Comparison of ENCODE assay signal across 15 mouse cellular contexts in the genomic region with DNA sequence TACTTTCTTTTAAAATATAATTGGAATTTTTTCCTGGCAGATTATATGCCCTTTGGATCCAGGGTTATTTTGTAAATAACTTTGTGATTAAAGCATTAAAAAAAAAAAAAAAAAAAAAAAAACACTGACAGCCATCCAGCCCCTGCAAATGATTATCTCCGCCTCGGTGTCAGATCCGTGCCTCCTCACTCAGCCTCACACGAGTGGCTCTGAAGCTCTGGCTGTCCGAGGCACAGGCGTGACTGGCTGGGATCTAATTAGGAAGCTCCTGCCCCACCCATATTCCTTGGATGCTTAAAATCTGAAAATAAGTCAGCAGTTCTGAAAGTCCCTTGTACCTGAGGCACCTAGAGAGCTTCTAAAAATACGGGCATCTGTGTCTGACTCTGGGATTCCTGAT.
A peak's percentile ranks its signal among the peaks of the same experiment; 100 is the strongest.
DNase-seq lines count a peak whose midpoint lies in the region; ATAC-seq and TF ChIP-seq lines count a peak whose summit lies in the region.
"Had no signal": no experiment of that assay in that cellular context is flagged by ENCODE, and none has a peak within 500 bp of the region (broad histone marks: within the 10 kb centered on the region; RNA-seq: fewer than 3 reads in every experiment).

No protein-coding gene starts in this region.

- no peak for TF ChIP-seq CTCF in liver, postnatal 0 days (IDR thresholded peaks at IDR 0.05; ENCODE audit: low read depth)

- ATAC-seq in hindbrain, embryonic 12.5 days (ENCODE audit: low FRiP score) = no peak
- ATAC-seq in midbrain, embryonic 13.5 days = no peak
- ATAC-seq in embryonic facial prominence, embryonic 15.5 days (ENCODE audit: insufficient number of reproducible peaks, low FRiP score, low TSS enrichment, low read depth) = no peak
- no peak for ATAC-seq in liver, postnatal 0 days

- no peak overlapping the region for H3K4me2 ChIP-seq in hindbrain, embryonic 12.5 days (replicated peaks)
- H3K4me2 ChIP-seq in midbrain, embryonic 13.5 days (replicated peaks) = no peak overlapping the region
- H3K4me2 ChIP-seq in embryonic facial prominence, embryonic 15.5 days (replicated peaks) = no peak overlapping the region
- no peak overlapping the region for H3K4me2 ChIP-seq in liver, postnatal 0 days (ENCODE audit: low read depth, low read length)
- H3K4me2 ChIP-seq: heart, embryonic 15.5 days had no signal

- WGBS in hindbrain, embryonic 10.5 days = 55% methylated on average over 7 of the region's 7 CpGs
- WGBS in hindbrain, embryonic 12.5 days = 47% methylated on average over 7 of the region's 7 CpGs
- 61% methylated on average over 7 of the region's 7 CpGs for WGBS in midbrain, embryonic 13.5 days
- WGBS in midbrain, embryonic 10.5 days = 70% methylated on average over 7 of the region's 7 CpGs
- WGBS in embryonic facial prominence, embryonic 15.5 days = 21% methylated on average over 7 of the region's 7 CpGs
- WGBS in liver, postnatal 0 days (ENCODE audit: insufficient replicate concordance) = 82% methylated on average over 7 of the region's 7 CpGs

- peak overlapping the region; percentile 74; the same call in 1 of the 2 replicates for H3K27ac ChIP-seq in hindbrain, embryonic 10.5 days
- no peak overlapping the region; the same call in 1 of the 2 replicates for H3K27ac ChIP-seq in hindbrain, embryonic 12.5 days
- H3K27ac ChIP-seq in midbrain, embryonic 13.5 days = peak overlapping the region; percentile 12; the same call in 1 of the 2 replicates
- no peak overlapping the region for H3K27ac ChIP-seq in midbrain, embryonic 10.5 days (replicated peaks)
- H3K27ac ChIP-seq in embryonic facial prominence, embryonic 15.5 days (replicated peaks) = peak overlapping the region; percentile 82
- no peak overlapping the region for H3K27ac ChIP-seq in liver, postnatal 0 days (ENCODE audit: low read depth)
- H3K27ac ChIP-seq: heart, embryonic 15.5 days had no signal

- peaks cover 44% of the 10 kb centered on the region for H3K4me1 ChIP-seq in hindbrain, embryonic 10.5 days (replicated peaks)
- peaks cover 57% of the 10 kb centered on the region for H3K4me1 ChIP-seq in hindbrain, embryonic 12.5 days
- peaks cover 70% of the 10 kb centered on the region for H3K4me1 ChIP-seq in midbrain, embryonic 13.5 days (replicated peaks)
- peaks cover 56% of the 10 kb centered on the region for H3K4me1 ChIP-seq in midbrain, embryonic 10.5 days
- H3K4me1 ChIP-seq in embryonic facial prominence, embryonic 15.5 days = peaks cover 60% of the 10 kb centered on the region
- H3K4me1 ChIP-seq in liver, postnatal 0 days (ENCODE audit: insufficient read depth) = no peaks in the 10 kb centered on the region

- no peak overlapping the region for H3K4me3 ChIP-seq in hindbrain, embryonic 10.5 days
- no peak overlapping the region for H3K4me3 ChIP-seq in hindbrain, embryonic 12.5 days
- no peak overlapping the region for H3K4me3 ChIP-seq in midbrain, embryonic 13.5 days (replicated peaks)
- no peak overlapping the region for H3K4me3 ChIP-seq in midbrain, embryonic 10.5 days
- no peak overlapping the region for H3K4me3 ChIP-seq in embryonic facial prominence, embryonic 15.5 days (replicated peaks)
- H3K4me3 ChIP-seq in liver, postnatal 0 days (ENCODE audit: low read depth, low read length) = no peak overlapping the region
- H3K4me3 ChIP-seq: heart, embryonic 15.5 days had no signal

- H3K27me3 ChIP-seq in hindbrain, embryonic 10.5 days (ENCODE audit: insufficient read depth, poor library complexity, severe bottlenecking) = no peaks in the 10 kb centered on the region
- no peaks in the 10 kb centered on the region for H3K27me3 ChIP-seq in hindbrain, embryonic 12.5 days
- no peaks in the 10 kb centered on the region for H3K27me3 ChIP-seq in midbrain, embryonic 13.5 days
- peaks cover 4% of the 10 kb centered on the region; the same call in 1 of the 2 replicates for H3K27me3 ChIP-seq in midbrain, embryonic 10.5 days (ENCODE audit: low read depth, poor library complexity, severe bottlenecking)
- no peaks in the 10 kb centered on the region for H3K27me3 ChIP-seq in embryonic facial prominence, embryonic 15.5 days
- no peaks in the 10 kb centered on the region for H3K27me3 ChIP-seq in liver, postnatal 0 days (ENCODE audit: insufficient read depth, low read length)
- H3K27me3 ChIP-seq: heart, embryonic 15.5 days had no signal

- no peak for DNase-seq in hindbrain, embryonic 10.5 days (ENCODE audit: low spot score)
- DNase-seq in midbrain, embryonic 10.5 days (ENCODE audit: low spot score) = no peak
- DNase-seq in frontal cortex, postnatal 25 days (ENCODE audit: low spot score in 2 of 2) = no peak
- no peak for DNase-seq in liver, postnatal 0 days
- DNase-seq: adrenal gland, postnatal 10 days; cerebellum, adult 2 months; heart, adult 18-20 months; kidney, adult 18-20 months; kidney, postnatal 25 days; retina, postnatal 1 day; thymus, postnatal 25 days had no signal

- H3K9me3 ChIP-seq in hindbrain, embryonic 10.5 days = no peaks in the 10 kb centered on the region
- H3K9me3 ChIP-seq in hindbrain, embryonic 12.5 days (replicated peaks) = no peaks in the 10 kb centered on the region
- H3K9me3 ChIP-seq in midbrain, embryonic 13.5 days = no peaks in the 10 kb centered on the region
- H3K9me3 ChIP-seq in midbrain, embryonic 10.5 days (replicated peaks) = no peaks in the 10 kb centered on the region
- no peaks in the 10 kb centered on the region for H3K9me3 ChIP-seq in embryonic facial prominence, embryonic 15.5 days (replicated peaks)
- H3K9me3 ChIP-seq in liver, postnatal 0 days (ENCODE audit: low read length) = no peaks in the 10 kb centered on the region
- H3K9me3 ChIP-seq: heart, embryonic 15.5 days had no signal

- H3K36me3 ChIP-seq in hindbrain, embryonic 10.5 days = peaks cover 65% of the 10 kb centered on the region
- 0 out of 2 replicates have a peak, but pooled peaks cover 10% of the 10 kb centered on the region for H3K36me3 ChIP-seq in hindbrain, embryonic 12.5 days
- peaks cover 37% of the 10 kb centered on the region for H3K36me3 ChIP-seq in midbrain, embryonic 13.5 days
- peaks cover 36% of the 10 kb centered on the region for H3K36me3 ChIP-seq in midbrain, embryonic 10.5 days
- no peaks in the 10 kb centered on the region; the same call in 1 of the 2 replicates for H3K36me3 ChIP-seq in embryonic facial prominence, embryonic 15.5 days
- peaks cover 8% of the 10 kb centered on the region; the same call in 1 of the 2 replicates for H3K36me3 ChIP-seq in liver, postnatal 0 days (replicated peaks; ENCODE audit: insufficient read depth, low read length)
- H3K36me3 ChIP-seq: heart, embryonic 15.5 days had no signal

- H3K9ac ChIP-seq in hindbrain, embryonic 12.5 days = no peak overlapping the region
- H3K9ac ChIP-seq in midbrain, embryonic 13.5 days (replicated peaks) = no peak overlapping the region
- H3K9ac ChIP-seq in embryonic facial prominence, embryonic 15.5 days = no peak overlapping the region
- H3K9ac ChIP-seq in liver, postnatal 0 days (replicated peaks) = no peak overlapping the region
- H3K9ac ChIP-seq: heart, embryonic 15.5 days had no signal

- TF ChIP-seq EP300 in liver, postnatal 0 days (IDR thresholded peaks at IDR 0.05; ENCODE audit: low read depth) = no peak

Comparison
In these comparisons a context has a peak if more than half of its experiments do, and no peak if none do; other contexts are left out.
1. H3K27ac ChIP-seq: peak in hindbrain, embryonic 10.5 days (single experiment), midbrain, embryonic 13.5 days (single experiment) and embryonic facial prominence, embryonic 15.5 days (single experiment); none in hindbrain, embryonic 12.5 days (single experiment), midbrain, embryonic 10.5 days (single experiment) and liver, postnatal 0 days (single experiment).